Mouse (Mus musculus) C2C12 (cell line): ENCODE results near the gene Afmid. TPM values are rescaled to one million over a fixed set of nuclear protein-coding genes. Genes with fewer than 3 reads are reported as not detected.

Source experiments
- H3K27me3 ChIP-seq: one replicate; pipeline ENCODE4 v1.6.1; 2011; ENCODE audit not compliant: control insufficient read depth, insufficient read depth, insufficient read length
- H3K36me3 ChIP-seq: one replicate; pipeline ENCODE4 v1.6.1; 2011; ENCODE audit not compliant: control insufficient read depth, insufficient read depth
- H3K4me3 ChIP-seq: one replicate; pipeline ENCODE4 v1.5.1; 2011; ENCODE audit warnings: mild to moderate bottlenecking, control low read depth; ENCODE audit not compliant: poor library complexity, insufficient read depth, severe bottlenecking
- H3K79me2 ChIP-seq: one replicate; pipeline ENCODE4 v1.6.1; 2011; ENCODE audit not compliant: control insufficient read depth, insufficient read depth
- H3K79me3 ChIP-seq: one replicate; pipeline ENCODE4 v1.6.1; 2011; ENCODE audit warnings: low read depth, control low read depth
- H3ac ChIP-seq: one replicate; pipeline ENCODE3; 2011; ENCODE audit warnings: low read depth; ENCODE audit not compliant: control insufficient read depth, insufficient read length
- CEBPB ChIP-seq: IDR thresholded peaks from one replicate; pipeline ENCODE4 v1.6.1; 2011; ENCODE audit warnings: low read depth, mild to moderate bottlenecking, control low read depth, moderate library complexity
- CTCF ChIP-seq: IDR thresholded peaks from one replicate; pipeline ENCODE4 v1.5.1; 2011; ENCODE audit not compliant: control insufficient read depth, insufficient read depth, insufficient read length
- FOSL1 ChIP-seq: IDR thresholded peaks from one replicate; pipeline ENCODE4 v1.8.0; 2011; ENCODE audit warnings: mild to moderate bottlenecking, low read length; ENCODE audit not compliant: poor library complexity, insufficient read depth, severe bottlenecking
- MAX ChIP-seq: IDR thresholded peaks from one replicate; pipeline ENCODE4 v1.6.1; 2011; ENCODE audit warnings: mild to moderate bottlenecking, control low read depth
- MYOD1 ChIP-seq: IDR thresholded peaks from one replicate; pipeline ENCODE4 v1.6.1; 2011; ENCODE audit warnings: low read depth; ENCODE audit not compliant: control insufficient read depth, insufficient read length
- MYOG ChIP-seq: IDR thresholded peaks from one replicate; pipeline ENCODE4 v1.6.1; 2011; ENCODE audit not compliant: control insufficient read depth, insufficient read length; ENCODE audit errors: extremely low read depth
- USF1 ChIP-seq: IDR thresholded peaks from one replicate; pipeline ENCODE4 v1.6.1; 2011; ENCODE audit warnings: low read depth, mild to moderate bottlenecking, control low read depth, moderate library complexity
- polyA plus RNA-seq: library from polyadenylated mRNA; unstranded; fragments of >200 nt; fragmentation: generic; extraction: Trizol; gene quantifications from one replicate; pipeline ENCODE4 v1.2.1, GENCODE M21; 2012; ENCODE audit warnings: missing spikeins

The Afmid gene
- polyA plus RNA-seq, 1 experiment = 3.2 TPM

GRCm38 (mm10) chr11:117845651-117846050, 19.9 kb downstream of the Afmid start:
- no peak for TF ChIP-seq CEBPB
- no peak for TF ChIP-seq MYOD1
- TF ChIP-seq USF1 = no peak

DNA sequence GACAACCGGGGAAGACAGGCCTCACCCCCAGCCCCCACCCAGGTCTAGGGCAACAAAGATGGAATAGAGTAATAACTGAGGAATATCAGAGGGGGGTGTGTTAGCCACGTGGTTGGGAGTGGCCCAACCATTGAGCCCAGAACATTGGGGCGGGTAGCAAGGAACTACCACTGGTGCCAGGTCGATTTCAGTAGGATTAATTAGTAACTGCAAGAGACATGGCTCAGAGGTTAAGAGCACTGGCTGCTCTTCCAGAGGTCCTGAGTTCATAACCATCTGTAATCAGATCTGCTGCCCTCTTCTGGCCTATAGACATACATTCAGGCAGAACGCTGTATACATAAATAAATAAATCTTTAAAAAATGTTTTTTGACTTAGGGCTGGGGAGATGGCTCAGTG, 20.9 kb downstream of the Afmid start:
- no peak overlapping the region for H3K4me3 ChIP-seq
- peaks cover 28% of the 10 kb centered on the region for H3K79me3 ChIP-seq
- TF ChIP-seq FOSL1 (no peak), CTCF (no peak), CEBPB (no peak), MYOD1 (no peak), MYOG (no peak), MAX (no peak), USF1 (no peak)
- no peak overlapping the region for H3ac ChIP-seq
- peaks cover 16% of the 10 kb centered on the region for H3K36me3 ChIP-seq
- peaks cover 38% of the 10 kb centered on the region for H3K79me2 ChIP-seq
- no peaks in the 10 kb centered on the region for H3K27me3 ChIP-seq

More at GRCm38 (mm10) chr11:117845651-117846050, 19.9 kb downstream of the Afmid start:
- Histone ChIP-seq H3K79me2 (peaks cover 28% of the 10 kb centered on the region), H3K27me3 (no peaks in the 10 kb centered on the region), H3K79me3 (peaks cover 19% of the 10 kb centered on the region), H3K4me3 (no peak overlapping the region), H3ac (no peak overlapping the region), H3K36me3 (peaks cover 6% of the 10 kb centered on the region)

DNA sequence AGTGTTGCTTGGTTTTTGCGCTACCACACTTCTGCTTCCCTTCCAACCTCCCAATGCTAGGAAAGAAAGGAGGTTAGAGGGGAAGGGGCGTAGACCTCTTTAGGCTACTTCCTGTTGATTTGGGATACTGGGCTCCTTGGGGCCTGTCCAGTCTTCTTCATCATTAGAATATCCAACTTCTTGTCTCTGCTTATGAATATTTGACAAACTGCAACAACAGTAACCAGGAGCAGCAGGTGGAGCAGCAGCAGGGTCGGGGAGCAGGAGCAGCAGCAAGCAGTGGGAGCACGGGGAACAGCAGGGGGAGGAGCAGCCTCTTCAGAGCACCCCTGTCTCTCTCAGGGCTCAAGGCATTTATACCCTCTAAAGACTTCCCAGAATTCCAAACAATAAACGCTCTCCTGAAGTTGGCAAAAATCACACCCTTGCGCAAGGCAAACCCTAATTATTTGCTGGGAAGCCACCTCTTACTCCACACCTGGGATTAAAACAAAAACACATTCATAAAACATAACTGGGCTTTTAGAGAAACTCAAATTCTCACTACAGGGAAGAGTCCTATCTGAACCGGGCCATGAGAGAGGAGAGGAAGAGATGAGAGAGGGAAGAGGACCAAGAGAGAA, 22.0 kb downstream of the Afmid start:
- Histone ChIP-seq H3K4me3 (peak overlapping the region; percentile 98), H3K79me3 (peaks cover 39% of the 10 kb centered on the region)
- TF ChIP-seq USF1 = no peak
- peak; percentile 64 for TF ChIP-seq CEBPB

DNA sequence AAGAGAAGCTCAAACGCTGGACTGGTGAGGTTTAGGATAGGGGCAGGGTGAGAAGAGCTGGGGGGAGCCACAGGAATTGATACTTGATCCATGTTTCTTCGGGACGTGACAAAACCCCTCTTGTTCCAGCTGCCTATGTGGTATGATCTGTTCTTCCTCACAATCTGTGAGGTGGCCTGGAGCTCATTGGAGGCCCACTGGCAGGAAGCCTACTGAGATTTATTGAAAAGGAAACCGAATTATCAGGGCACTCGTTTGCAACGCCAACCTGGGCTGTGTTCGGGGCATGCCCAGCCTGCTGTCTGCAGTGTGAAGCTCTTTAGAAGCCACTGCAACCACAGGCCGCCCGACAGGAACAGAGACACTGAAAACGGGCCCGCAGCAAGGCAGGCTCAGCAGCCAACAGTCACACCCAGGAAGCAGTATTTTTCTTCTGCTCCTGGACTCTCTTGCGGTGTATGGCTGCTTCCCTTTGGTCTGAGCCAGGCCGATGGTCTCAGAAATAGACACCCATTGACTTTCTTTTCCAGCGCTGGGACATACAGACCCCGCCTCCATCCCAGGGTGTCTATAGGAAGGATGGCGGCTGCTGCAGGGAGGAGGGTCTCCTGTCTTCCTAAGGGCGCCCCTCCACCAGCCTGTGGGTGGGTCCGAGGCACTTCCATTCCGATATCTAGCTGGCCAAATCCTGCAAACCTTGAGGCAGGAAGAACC, 22.7 kb downstream of the Afmid start:
- Histone ChIP-seq H3ac (peak overlapping the region; percentile 85), H3K79me3 (peaks cover 46% of the 10 kb centered on the region), H3K27me3 (no peaks in the 10 kb centered on the region), H3K79me2 (peaks cover 56% of the 10 kb centered on the region), H3K36me3 (peaks cover 33% of the 10 kb centered on the region), H3K4me3 (peak overlapping the region; percentile 98)
- TF ChIP-seq CEBPB (no peak), MYOD1 (no peak), USF1 (no peak), CTCF (no peak), MAX (no peak), FOSL1 (no peak), MYOG (no peak)

More for the DNA sequence above, 22.0 kb downstream of the Afmid start:
- H3K79me2 ChIP-seq = peaks cover 48% of the 10 kb centered on the region
- peak overlapping the region; percentile 85 for H3ac ChIP-seq
- H3K36me3 ChIP-seq = peaks cover 26% of the 10 kb centered on the region
- no peaks in the 10 kb centered on the region for H3K27me3 ChIP-seq

DNA sequence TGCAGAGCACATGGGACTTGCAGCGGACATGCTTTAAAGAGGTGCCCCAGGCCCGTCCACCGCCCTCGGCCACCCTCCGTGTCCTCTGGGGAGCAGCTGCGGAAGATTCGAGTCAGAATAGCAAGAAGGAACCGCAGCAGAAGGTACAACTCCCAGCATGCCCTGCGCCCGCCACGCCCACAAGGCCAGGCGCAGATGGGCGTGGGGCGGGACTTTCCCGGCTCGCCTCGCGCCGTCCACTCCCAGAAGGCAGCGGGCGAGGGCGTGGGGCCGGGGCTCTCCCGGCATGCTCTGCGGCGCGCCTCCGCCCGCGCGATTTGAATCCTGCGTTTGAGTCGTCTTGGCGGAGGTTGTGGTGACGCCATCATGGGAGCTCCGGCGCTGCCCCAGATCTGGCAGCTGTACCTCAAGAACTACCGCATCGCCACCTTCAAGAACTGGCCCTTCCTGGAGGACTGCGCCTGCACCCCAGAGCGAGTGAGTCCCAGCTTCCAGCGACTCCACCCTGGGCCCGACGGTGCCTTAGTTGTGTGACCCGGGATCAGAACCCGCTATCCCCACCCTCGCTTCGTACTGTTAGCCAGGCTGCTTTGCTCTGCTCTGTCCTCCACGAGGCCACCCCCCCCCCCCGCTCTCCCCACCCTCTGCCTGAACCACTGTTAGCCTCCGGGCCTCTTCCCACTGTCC, 23.4 kb downstream of the Afmid start, which contains the start of gene Birc5:
Birc5 (plus strand) TSS at position 267 of the 687 bp plus-strand sequence.
- Histone ChIP-seq H3K79me2 (peaks cover 63% of the 10 kb centered on the region), H3K4me3 (peak within 1 kb of the TSS; percentile 98), H3K79me3 (peaks cover 53% of the 10 kb centered on the region), H3ac (peak within 1 kb of the TSS; percentile 92), H3K36me3 (peaks cover 40% of the 10 kb centered on the region), H3K27me3 (no peaks in the 10 kb centered on the region)
- no peak for TF ChIP-seq USF1
- peak; percentile 45 for TF ChIP-seq MYOD1

DNA sequence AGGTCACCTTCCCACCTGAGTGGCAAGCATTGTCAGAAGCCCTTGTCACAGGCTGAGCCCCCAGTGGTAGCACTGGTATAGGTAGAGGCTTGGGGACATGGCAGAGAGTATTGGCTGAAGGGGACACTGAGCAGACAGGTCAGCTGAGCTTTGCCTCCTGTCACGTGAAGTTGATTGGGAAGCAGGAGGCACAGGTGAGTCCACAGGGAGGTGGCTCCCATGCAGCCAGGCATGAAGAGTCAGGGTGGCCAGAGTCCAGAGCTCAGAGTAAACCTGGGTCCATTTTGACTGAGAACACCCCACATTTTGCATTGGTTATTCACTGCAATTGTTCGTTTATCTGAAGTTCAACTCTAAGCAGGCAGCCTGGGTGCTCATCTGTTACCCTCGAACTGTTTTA, 27.2 kb downstream of the Afmid start:
- H3K79me3 ChIP-seq = peaks cover 53% of the 10 kb centered on the region
- no peaks in the 10 kb centered on the region for H3K27me3 ChIP-seq
- H3K36me3 ChIP-seq = peaks cover 74% of the 10 kb centered on the region
- H3K4me3 ChIP-seq = no peak overlapping the region
- TF ChIP-seq CTCF = no peak
- no peak for TF ChIP-seq USF1
- TF ChIP-seq MYOG = no peak
- no peak for TF ChIP-seq CEBPB
- no peak for TF ChIP-seq MYOD1
- no peak for TF ChIP-seq FOSL1
- TF ChIP-seq MAX = no peak
- peaks cover 73% of the 10 kb centered on the region for H3K79me2 ChIP-seq
- H3ac ChIP-seq = no peak overlapping the region
